Mouse (Mus musculus): ENCODE results near the gene Arhgap15.

Arhgap15 gene

GRCm38 (mm10) chr2:43783759-43784735 is 35.4 kb downstream of the Arhgap15 start:
- no peak for DNase-seq

- no peak for DNase-seq
Measured at GRCm38 (mm10) chr2:43786101-43786500, 37.5 kb downstream of the Arhgap15 start.

DNA sequence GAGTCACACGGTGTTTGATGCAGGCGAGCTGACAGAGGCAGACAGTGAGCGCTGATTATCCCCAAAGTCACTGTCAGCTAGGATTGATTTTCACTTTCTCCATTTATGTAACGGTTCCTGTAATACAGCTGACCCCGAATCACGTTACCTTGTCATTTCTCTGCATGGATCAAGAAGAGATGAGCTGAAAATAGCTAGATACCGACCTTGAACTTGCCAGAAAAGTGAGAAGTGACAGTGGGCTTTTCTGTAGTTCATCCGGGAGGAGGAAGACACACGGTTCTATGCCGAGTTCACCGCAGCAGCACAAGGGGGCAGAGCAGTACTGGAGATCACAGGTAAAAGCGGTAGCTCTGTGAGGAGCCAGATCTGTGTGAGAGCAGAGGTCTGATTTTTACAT is 38.5 kb downstream of the Arhgap15 start:
- DNase-seq = peak in 1 of 2 experiments; percentile 57

DNA sequence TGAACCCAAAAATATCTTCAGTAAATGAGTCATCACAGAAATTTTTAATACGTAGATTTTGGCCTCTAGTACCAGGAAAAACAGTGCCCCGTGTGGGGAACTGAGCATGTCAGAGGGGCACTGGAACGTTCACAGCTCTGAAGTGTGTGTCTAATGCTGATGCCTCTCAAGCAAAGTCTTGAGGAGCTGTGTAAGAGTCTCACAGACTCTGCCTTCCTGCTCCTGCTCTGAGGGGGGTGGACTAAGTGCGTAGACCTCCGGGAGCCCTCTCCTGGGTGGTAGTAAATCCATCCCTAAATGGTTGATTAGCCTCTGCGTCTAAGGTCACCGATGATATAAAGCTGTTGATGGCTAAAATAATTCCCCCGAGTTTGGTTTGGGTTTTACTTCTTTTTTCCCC is 39.9 kb downstream of the Arhgap15 start:
- DNase-seq = no peak

DNA sequence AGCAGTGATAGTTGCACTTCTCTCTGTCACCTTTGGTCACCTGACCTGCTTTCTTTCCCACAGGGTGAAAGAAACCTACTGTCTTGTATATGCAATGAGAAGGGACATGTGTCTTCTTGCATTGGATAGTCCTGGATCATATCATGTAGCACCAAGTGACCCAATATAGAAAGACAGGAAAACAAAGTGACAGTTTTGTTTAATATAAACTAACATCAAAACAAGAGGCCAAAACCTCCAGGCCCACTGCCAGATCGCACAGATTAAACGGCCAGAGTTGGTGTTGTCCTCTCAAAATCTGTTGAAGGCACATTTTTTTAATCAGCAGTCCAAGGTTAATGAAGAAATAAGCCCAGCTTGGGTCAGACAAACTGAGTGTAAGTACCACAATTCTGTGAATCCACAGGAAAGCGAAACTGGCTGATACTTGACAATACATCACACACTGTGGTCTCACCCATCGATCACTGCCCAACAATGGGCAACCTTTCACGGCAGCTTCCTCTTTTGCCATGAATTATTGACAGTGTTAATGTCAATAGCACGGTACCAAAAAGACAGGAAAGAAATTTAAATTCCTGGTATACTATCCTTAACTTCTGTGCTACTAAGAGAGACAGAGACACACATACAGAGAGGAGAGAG is 41.5 kb downstream of the Arhgap15 start:
- DNase-seq = peak in 1 of 2 experiments; percentile 14

DNA sequence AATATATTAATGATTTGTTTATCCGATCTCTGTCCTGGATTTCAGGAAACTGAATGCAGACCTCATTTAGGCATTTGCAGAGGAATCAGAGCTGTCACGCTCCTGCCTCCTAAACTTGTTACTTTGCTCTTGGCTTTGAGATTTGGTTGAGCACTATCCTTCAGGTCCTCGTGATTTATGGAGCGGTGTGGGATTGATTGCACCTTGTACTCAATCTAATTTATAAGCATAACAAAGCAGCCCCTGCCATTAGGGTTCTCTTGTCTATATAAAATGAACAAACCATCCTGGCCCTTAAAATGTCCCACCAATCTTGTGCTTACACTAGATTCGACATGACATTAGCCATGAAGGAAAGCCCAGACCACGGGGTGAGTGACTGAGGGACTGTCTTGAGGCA is 43.0 kb downstream of the Arhgap15 start:
- no peak for DNase-seq

DNA sequence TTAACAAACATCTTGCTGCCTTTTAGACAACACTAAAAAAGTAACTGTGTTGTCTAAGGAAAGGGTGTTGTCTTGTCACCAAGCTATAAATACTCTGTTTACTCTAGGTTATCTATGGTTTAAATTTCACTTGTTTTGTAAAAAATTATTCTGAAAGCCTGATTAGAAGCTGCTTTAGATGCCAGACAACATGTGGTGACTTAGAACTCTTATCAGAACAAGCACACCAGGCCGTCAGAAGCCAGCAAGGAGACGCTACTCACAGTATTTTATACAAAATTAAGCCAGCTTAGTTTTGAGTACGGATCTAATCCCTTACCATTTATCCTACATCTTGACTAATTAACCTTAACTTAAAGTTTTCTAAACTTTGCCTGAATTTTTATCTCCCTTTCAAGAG is 44.5 kb downstream of the Arhgap15 start:
- DNase-seq = no peak

DNA sequence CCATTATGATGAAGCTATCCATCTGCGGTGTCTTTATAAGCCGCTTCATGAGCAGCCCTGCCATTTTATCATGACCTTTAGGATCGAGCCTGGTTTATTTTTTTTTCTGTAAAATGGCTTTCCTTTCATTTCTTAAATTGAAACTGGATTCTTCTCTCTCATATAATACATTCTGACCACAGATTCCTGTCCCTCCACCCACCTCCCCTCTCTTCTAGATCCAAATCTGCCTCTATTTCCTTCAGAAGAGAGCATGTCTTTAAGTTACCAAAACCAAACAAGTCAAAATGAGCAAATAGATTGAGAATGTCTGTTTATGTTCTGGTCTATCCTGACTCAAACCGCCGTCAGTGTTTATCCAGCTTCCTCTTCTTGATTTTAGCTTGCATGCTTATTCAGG is 46.1 kb downstream of the Arhgap15 start:
- DNase-seq = no peak

DNA sequence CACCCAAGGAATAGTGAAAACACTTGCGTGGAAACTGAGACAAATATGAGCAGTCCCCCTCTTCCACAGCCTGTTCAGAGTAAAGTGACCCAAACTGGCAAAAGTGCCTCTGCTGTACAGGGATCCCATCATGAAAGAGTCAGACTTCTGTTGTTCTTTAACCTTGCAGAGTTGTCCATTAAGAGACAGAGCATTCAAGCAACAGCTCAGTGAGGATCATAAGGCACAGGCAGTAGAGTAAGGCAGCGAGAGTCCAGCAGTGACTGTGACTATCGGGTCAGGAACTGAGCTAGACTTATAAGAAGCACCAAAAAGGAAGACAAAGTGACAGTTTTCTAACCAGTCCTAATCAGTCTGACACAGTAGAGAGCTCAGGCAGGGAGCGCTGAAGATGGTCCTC is 47.8 kb downstream of the Arhgap15 start:
- peak; percentile 7 to 8 for DNase-seq

GRCm38 (mm10) chr2:43805960-43806744 is 57.5 kb downstream of the Arhgap15 start:
- DNase-seq = peak in 1 of 2 experiments; percentile 59

DNA sequence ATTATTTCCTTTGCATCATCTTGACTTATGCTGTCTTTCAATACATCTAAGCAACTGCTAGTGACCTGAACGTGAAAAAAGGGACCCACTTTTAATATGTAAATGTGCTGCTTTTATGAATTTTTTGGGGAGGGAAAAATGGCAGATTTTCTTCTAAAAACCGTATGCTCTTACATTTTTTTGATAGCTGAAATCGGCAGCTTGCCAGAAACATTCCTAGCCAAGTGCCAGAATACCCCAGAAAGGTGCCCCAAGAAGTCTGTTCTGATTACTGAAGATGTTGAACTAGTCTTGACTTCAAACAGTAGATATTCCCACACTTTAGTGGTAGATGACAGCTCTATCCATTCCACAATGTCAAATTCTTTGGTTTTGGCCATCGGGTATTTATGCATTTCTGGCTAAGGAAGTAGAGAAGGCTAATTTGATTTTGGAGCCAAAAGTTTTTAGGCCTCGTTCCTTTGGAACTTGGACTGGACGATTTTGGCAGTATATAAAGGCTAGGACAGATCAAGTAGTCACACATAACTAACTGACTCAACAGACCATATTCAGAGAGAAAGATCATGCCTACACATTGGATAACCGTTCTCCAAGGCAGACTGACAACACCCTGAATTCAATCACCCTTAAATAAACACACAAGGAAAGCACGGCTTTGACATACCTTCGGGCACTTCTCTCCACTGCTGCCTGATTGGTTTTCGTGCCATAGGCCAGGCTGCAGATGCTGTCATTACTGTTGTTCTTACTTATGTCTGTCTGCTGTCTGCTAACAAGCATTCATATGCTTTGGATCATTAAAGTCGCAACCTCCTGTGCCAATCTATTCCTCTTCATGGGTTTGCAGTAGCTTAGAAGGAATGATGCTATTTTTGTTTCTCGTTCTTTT is 67.5 kb downstream of the Arhgap15 start:
- no peak for DNase-seq

DNA sequence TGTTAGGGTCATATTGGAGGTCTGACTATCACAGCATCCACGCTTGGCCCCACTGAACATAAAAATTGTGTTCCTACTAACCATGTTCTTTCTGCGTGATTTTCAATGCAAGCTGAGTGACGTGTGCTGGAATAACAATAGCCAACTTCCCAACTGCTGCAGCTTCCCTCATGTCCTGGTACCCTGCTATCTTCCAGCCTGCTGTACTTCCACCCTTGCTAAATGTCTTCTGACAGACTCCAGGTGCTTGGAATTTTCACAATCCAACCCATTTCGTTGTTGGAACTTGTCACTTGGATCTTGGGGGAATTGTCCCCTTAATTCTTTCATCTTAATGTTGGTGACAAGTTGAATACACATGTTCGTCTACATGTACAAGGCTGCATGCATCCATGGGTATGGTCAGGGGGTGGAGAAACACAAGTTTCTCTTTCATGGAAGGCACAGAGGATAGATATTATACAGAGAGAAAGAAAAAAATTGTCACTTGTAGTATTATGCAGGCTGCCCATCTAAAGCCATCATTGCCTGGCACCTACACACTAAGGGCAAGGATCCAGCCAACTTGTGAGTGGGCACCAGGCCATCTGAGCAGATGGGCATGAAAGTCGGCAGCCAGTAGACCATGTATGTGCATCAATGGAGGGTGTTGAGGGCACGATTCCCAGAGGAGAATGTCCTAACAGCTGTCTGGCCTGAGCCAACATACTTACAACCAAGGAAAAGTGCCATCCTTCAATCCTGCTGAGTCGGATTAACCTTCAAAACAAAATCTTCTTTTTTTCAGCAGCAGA is 68.4 kb downstream of the Arhgap15 start:
- DNase-seq = no peak

DNA sequence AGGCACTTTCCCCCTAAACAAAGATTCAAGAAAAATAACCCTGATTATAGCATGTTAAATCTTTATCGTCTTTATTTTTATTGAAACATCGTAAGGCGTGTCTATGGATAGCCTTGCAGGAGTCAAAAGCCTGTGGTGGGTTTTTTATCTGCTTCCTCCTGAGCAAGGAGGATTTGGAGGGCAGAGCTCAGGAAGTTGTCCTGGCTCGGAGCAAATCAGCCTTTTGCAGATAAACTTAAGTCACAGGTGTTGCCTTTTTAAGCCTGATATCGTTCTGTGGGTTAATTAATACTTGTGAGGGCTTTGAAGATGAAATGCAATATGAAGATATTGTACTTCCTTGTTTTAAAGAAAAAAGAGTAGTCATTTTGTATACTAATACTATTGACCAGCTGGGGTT is 87.3 kb downstream of the Arhgap15 start:
- DNase-seq = no peak

DNA sequence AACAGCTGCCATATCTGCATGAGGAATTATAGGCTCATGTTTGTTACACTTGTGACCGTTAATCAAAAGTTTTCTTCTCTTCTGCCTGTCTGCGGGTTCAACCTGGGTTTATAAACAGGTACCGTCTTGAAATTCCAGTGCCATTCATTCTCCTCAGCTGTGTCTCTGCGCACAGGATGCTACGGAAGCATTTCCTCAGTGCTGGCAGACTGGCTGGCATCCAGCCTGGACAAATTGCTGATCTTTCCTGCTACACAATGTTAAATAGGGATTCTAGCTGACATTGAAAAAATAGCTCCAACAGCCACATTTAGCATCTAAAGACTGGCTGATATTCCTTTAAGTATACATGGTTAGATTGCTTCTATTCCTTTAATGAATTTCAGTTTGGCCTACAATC is 93.0 kb downstream of the Arhgap15 start:
- DNase-seq = peak; percentile 53 to 69

- peak; percentile 11 to 46 for DNase-seq
Measured at GRCm38 (mm10) chr2:43851195-43851594, 102.6 kb downstream of the Arhgap15 start.

DNA sequence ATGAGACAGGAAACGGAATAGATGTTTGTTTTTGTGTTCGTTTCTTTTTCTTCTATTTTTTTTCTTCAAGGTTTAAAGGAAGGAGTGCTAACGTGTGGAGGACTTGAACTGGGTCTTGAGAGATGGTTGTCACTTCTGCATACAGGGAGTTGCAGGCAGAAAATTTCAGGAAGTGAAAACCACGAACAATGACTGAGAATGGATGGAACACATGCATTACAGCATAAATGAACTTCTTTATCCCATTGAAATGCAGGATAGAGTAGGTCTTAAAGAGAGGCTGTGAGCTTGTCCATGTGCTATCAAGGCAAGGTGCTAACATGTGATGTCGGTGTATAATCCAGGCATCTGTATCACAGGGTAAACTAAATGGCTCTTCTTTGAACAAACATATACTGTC is 114.1 kb downstream of the Arhgap15 start:
- no peak for DNase-seq

- DNase-seq = peak; percentile 72 to 89
Measured at GRCm38 (mm10) chr2:43902403-43902973, 153.9 kb downstream of the Arhgap15 start.

GRCm38 (mm10) chr2:43907496-43907895 is 158.9 kb downstream of the Arhgap15 start:
- DNase-seq = no peak

DNA sequence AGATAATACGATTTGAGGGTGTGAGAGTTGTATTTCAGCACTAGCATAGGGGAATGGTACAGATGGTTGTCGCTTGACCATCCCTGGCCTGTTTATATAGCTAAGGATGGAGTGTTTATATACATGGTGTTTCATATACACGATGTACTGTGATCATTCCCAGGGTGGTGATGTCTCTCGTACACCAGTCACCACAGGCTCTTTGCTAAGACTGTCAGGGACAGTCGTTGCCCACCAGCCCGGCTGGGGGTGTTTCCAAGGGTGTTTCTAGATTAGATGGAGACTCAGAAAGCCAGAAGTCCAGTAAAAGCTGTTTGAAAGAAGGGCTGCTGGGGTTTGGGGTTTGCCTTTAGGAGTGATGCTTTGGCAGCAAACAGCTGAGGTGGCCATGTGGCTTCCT is 165.5 kb downstream of the Arhgap15 start:
- no peak for DNase-seq

GRCm38 (mm10) chr2:43923863-43924340 is 175.3 kb downstream of the Arhgap15 start:
- DNase-seq = no peak

- no peak for DNase-seq
Measured at GRCm38 (mm10) chr2:43931687-43932086, 183.1 kb downstream of the Arhgap15 start.
